Mouse (Mus musculus): ENCODE measurements around the gene Socs3. TPM values are rescaled to one million over a fixed set of nuclear protein-coding genes. Genes with fewer than 3 reads are reported as not detected.
A peak's percentile ranks its signal among the peaks of the same experiment; 100 is the strongest.

Gene Socs3
- polyA plus RNA-seq, 1 experiment = 6.6 TPM

- Histone ChIP-seq H3K4me1 (ENCODE audit: control insufficient read depth, insufficient read depth, insufficient read length, low read length) (no peaks in the 10 kb centered on the region; the same call in 1 of the 2 replicates), H3K4me3 (ENCODE audit: insufficient read depth, low read depth, low read length) (no peak overlapping the region), H3K27ac (replicated peaks; ENCODE audit: low read depth, low read length) (no peak overlapping the region)
Measured at GRCm38 (mm10) chr11:118000565-118001215, 30.8 kb upstream of the Socs3 start.

- Histone ChIP-seq H3K4me1 (ENCODE audit: control insufficient read depth, insufficient read depth, insufficient read length, low read length) (peaks cover 5% of the 10 kb centered on the region), H3K27ac (replicated peaks; ENCODE audit: low read depth, low read length) (no peak overlapping the region), H3K4me3 (ENCODE audit: insufficient read depth, low read depth, low read length) (no peak overlapping the region)
Measured at GRCm38 (mm10) chr11:118000083-118000482, 30.2 kb upstream of the Socs3 start.

- Histone ChIP-seq H3K4me3 (ENCODE audit: insufficient read depth, low read depth, low read length) (no peak overlapping the region), H3K4me1 (ENCODE audit: control insufficient read depth, insufficient read depth, insufficient read length, low read length) (peaks cover 10% of the 10 kb centered on the region), H3K27ac (replicated peaks; ENCODE audit: low read depth, low read length) (no peak overlapping the region)
Measured at GRCm38 (mm10) chr11:117999260-117999934, 29.6 kb upstream of the Socs3 start.

- Histone ChIP-seq H3K27ac (replicated peaks; ENCODE audit: low read depth, low read length) (no peak overlapping the region), H3K4me1 (ENCODE audit: control insufficient read depth, insufficient read depth, insufficient read length, low read length) (peaks cover 16% of the 10 kb centered on the region), H3K4me3 (ENCODE audit: insufficient read depth, low read depth, low read length) (no peak overlapping the region)
Measured at GRCm38 (mm10) chr11:117998356-117998755, 28.5 kb upstream of the Socs3 start.

- peaks cover 28% of the 10 kb centered on the region for H3K4me1 ChIP-seq (ENCODE audit: control insufficient read depth, insufficient read depth, insufficient read length, low read length)
- H3K4me3 ChIP-seq (ENCODE audit: insufficient read depth, low read depth, low read length) = no peak overlapping the region
- no peak overlapping the region for H3K27ac ChIP-seq (replicated peaks; ENCODE audit: low read depth, low read length)
Measured at GRCm38 (mm10) chr11:117997085-117997484, 27.2 kb upstream of the Socs3 start.

- H3K4me3 ChIP-seq (ENCODE audit: insufficient read depth, low read depth, low read length) = no peak overlapping the region
- H3K27ac ChIP-seq (replicated peaks; ENCODE audit: low read depth, low read length) = no peak overlapping the region
- peaks cover 36% of the 10 kb centered on the region for H3K4me1 ChIP-seq (ENCODE audit: control insufficient read depth, insufficient read depth, insufficient read length, low read length)
Measured at GRCm38 (mm10) chr11:117996066-117996465, 26.2 kb upstream of the Socs3 start.

- Histone ChIP-seq H3K27ac (replicated peaks; ENCODE audit: low read depth, low read length) (no peak overlapping the region), H3K4me1 (ENCODE audit: control insufficient read depth, insufficient read depth, insufficient read length, low read length) (peaks cover 37% of the 10 kb centered on the region)
Measured at GRCm38 (mm10) chr11:117995661-117996060, 25.8 kb upstream of the Socs3 start.

GRCm38 (mm10) chr11:117995255-117995654 lies 25.4 kb upstream of the Socs3 start:
- no peak overlapping the region for H3K4me3 ChIP-seq (ENCODE audit: insufficient read depth, low read depth, low read length)
- H3K4me1 ChIP-seq (ENCODE audit: control insufficient read depth, insufficient read depth, insufficient read length, low read length) = peaks cover 41% of the 10 kb centered on the region
- no peak overlapping the region for H3K27ac ChIP-seq (replicated peaks; ENCODE audit: low read depth, low read length)

More at GRCm38 (mm10) chr11:117995661-117996060, 25.8 kb upstream of the Socs3 start:
- H3K4me3 ChIP-seq (ENCODE audit: insufficient read depth, low read depth, low read length) = no peak overlapping the region

GRCm38 (mm10) chr11:117994250-117995057 lies 24.6 kb upstream of the Socs3 start:
- H3K4me1 ChIP-seq (ENCODE audit: control insufficient read depth, insufficient read depth, insufficient read length, low read length) = peaks cover 45% of the 10 kb centered on the region
- H3K27ac ChIP-seq (replicated peaks; ENCODE audit: low read depth, low read length) = no peak overlapping the region

GRCm38 (mm10) chr11:117993190-117994175 lies 23.6 kb upstream of the Socs3 start:
- Histone ChIP-seq H3K27ac (replicated peaks; ENCODE audit: low read depth, low read length) (no peak overlapping the region), H3K4me1 (ENCODE audit: control insufficient read depth, insufficient read depth, insufficient read length, low read length) (peaks cover 45% of the 10 kb centered on the region), H3K4me3 (ENCODE audit: insufficient read depth, low read depth, low read length) (no peak overlapping the region)

More at GRCm38 (mm10) chr11:117994250-117995057, 24.6 kb upstream of the Socs3 start:
- no peak overlapping the region for H3K4me3 ChIP-seq (ENCODE audit: insufficient read depth, low read depth, low read length)

- Histone ChIP-seq H3K4me1 (ENCODE audit: control insufficient read depth, insufficient read depth, insufficient read length, low read length) (peaks cover 45% of the 10 kb centered on the region), H3K27ac (replicated peaks; ENCODE audit: low read depth, low read length) (no peak overlapping the region)
Measured at GRCm38 (mm10) chr11:117991502-117992470, 21.9 kb upstream of the Socs3 start.

GRCm38 (mm10) chr11:117989926-117990325 lies 20.1 kb upstream of the Socs3 start:
- 0 out of 2 replicates have a peak overlapping the region, but pooled peaks have one; percentile 7 for H3K27ac ChIP-seq (replicated peaks; ENCODE audit: low read depth, low read length)
- peaks cover 40% of the 10 kb centered on the region for H3K4me1 ChIP-seq (ENCODE audit: control insufficient read depth, insufficient read depth, insufficient read length, low read length)
- no peak overlapping the region for H3K4me3 ChIP-seq (ENCODE audit: insufficient read depth, low read depth, low read length)

More at GRCm38 (mm10) chr11:117991502-117992470, 21.9 kb upstream of the Socs3 start:
- no peak overlapping the region for H3K4me3 ChIP-seq (ENCODE audit: insufficient read depth, low read depth, low read length)

- H3K4me3 ChIP-seq (ENCODE audit: insufficient read depth, low read depth, low read length) = no peak overlapping the region
- peaks cover 37% of the 10 kb centered on the region for H3K4me1 ChIP-seq (ENCODE audit: control insufficient read depth, insufficient read depth, insufficient read length, low read length)
- H3K27ac ChIP-seq (replicated peaks; ENCODE audit: low read depth, low read length) = no peak overlapping the region
Measured at GRCm38 (mm10) chr11:117989241-117989640, 19.4 kb upstream of the Socs3 start.
